Mouse (Mus musculus) MEL (cell line): ENCODE measurements around the gene Cuta. TPM values are rescaled to one million over a fixed set of nuclear protein-coding genes. Genes with fewer than 3 reads are reported as not detected.
A peak's percentile ranks its signal among the peaks of the same experiment; 100 is the strongest.

Source experiments
- DNase-seq: peaks from one replicate; pipeline ENCODE4 v3.0.0; 2011; ENCODE audit warnings: low read depth, low spot score
- H3K27ac ChIP-seq: 2 replicates; pipeline ENCODE4 v1.5.1; 2012; ENCODE audit warnings: low read depth, mild to moderate bottlenecking, control low read depth, low read length, moderate library complexity; ENCODE audit not compliant: control insufficient read depth
- H3K27me3 ChIP-seq, 2 experiments: fragments of 150-350 bp in 1 of 2; sonication (generic) in 1 of 2; 2 replicates each; pipeline ENCODE4 v1.6.1; 2012; ENCODE audit warnings: low read length in 2 of 2, mild to moderate bottlenecking in 2 of 2, improper control_type of control experiment in 1 of 2, moderate library complexity in 1 of 2; ENCODE audit not compliant: insufficient read depth in 2 of 2, control insufficient read depth in 1 of 2
- H3K36me3 ChIP-seq, 2 experiments: 2 replicates each; pipeline ENCODE4 v1.6.1; 2012 to 2014; ENCODE audit warnings: low read length in 2 of 2, improper control_type of control experiment in 1 of 2, inconsistent platforms in 1 of 2, mild to moderate bottlenecking in 1 of 2; ENCODE audit not compliant: insufficient read depth in 2 of 2, control insufficient read depth in 1 of 2
- H3K4me1 ChIP-seq, 2 experiments: fragments of 150-350 bp in 1 of 2; sonication (generic) in 1 of 2; 2 replicates each; pipeline ENCODE4 v1.6.1; 2012; ENCODE audit warnings: low read length in 2 of 2, improper control_type of control experiment in 1 of 2, mild to moderate bottlenecking in 1 of 2; ENCODE audit not compliant: insufficient read depth in 2 of 2, control insufficient read depth in 1 of 2
- H3K4me3 ChIP-seq, 2 experiments: fragments of 150-350 bp in 1 of 2; sonication (generic) in 1 of 2; 2 replicates each; pipeline ENCODE4 v1.5.1; 2012; ENCODE audit warnings: low read depth in 2 of 2, low read length in 2 of 2, mild to moderate bottlenecking in 2 of 2, moderate library complexity in 2 of 2, control low read depth in 1 of 2, improper control_type of control experiment in 1 of 2; ENCODE audit not compliant: control insufficient read depth in 1 of 2, insufficient read depth in 1 of 2
- H3K79me2 ChIP-seq: 2 replicates; pipeline ENCODE4 v1.6.1; 2012; ENCODE audit warnings: mild to moderate bottlenecking, low read length, moderate library complexity; ENCODE audit not compliant: control insufficient read depth, poor library complexity, insufficient read depth
- H3K9ac ChIP-seq: 2 replicates; pipeline ENCODE4 v1.6.1; 2012; ENCODE audit warnings: low read depth, mild to moderate bottlenecking, control low read depth, low read length, moderate library complexity; ENCODE audit not compliant: control insufficient read depth, poor library complexity, severe bottlenecking
- H3K9me3 ChIP-seq: fragments of 150-350 bp; sonication (generic); replicated peaks from 2 replicates; pipeline ENCODE4 v1.6.1; 2012; ENCODE audit warnings: mild to moderate bottlenecking, low read length, improper control_type of control experiment, moderate library complexity; ENCODE audit not compliant: insufficient read depth
- BHLHE40 ChIP-seq: IDR thresholded peaks from 2 replicates; pipeline ENCODE4 v1.6.1; 2012; ENCODE audit warnings: low read depth, mild to moderate bottlenecking, inconsistent platforms, low read length, improper control_type of control experiment, borderline replicate concordance
- CHD1 ChIP-seq: IDR thresholded peaks from 2 replicates; pipeline ENCODE4 v1.6.1; 2012; ENCODE audit warnings: low read depth, mild to moderate bottlenecking, inconsistent platforms, low read length, improper control_type of control experiment
- CTCF ChIP-seq, 3 experiments: IDR thresholded peaks in 2 of 3; conservative IDR thresholded peaks in 1 of 3; 2 replicates each; pipeline ENCODE4 v1.5.1; 2011 to 2012; ENCODE audit warnings: low read length in 3 of 3, low read depth in 2 of 3, mild to moderate bottlenecking in 2 of 3, improper control_type of control experiment in 1 of 3, inconsistent platforms in 1 of 3, mixed read lengths in 1 of 3, moderate library complexity in 1 of 3; ENCODE audit not compliant: control insufficient read depth in 1 of 3, insufficient read depth in 1 of 3, poor library complexity in 1 of 3, severe bottlenecking in 1 of 3
- ELF1 ChIP-seq: IDR thresholded peaks from 2 replicates; pipeline ENCODE4 v1.6.1; 2014; ENCODE audit warnings: low read depth, mild to moderate bottlenecking, inconsistent platforms, low read length, improper control_type of control experiment, moderate library complexity
- EP300 ChIP-seq, 2 experiments: IDR thresholded peaks; 2 replicates each; pipeline ENCODE4 v1.6.1; 2011; ENCODE audit warnings: improper control_type of control experiment in 2 of 2, low read length in 2 of 2, low read depth in 1 of 2, mild to moderate bottlenecking in 1 of 2
- ETS1 ChIP-seq: IDR thresholded peaks from 2 replicates; pipeline ENCODE4 v1.6.1; 2012; ENCODE audit warnings: low read depth, mild to moderate bottlenecking, inconsistent platforms, low read length, improper control_type of control experiment, moderate library complexity
- GABPA ChIP-seq: IDR thresholded peaks from 2 replicates; pipeline ENCODE4 v1.6.1; 2012; ENCODE audit warnings: low read depth, mild to moderate bottlenecking, inconsistent platforms, low read length, improper control_type of control experiment, moderate library complexity
- JUND ChIP-seq: IDR thresholded peaks from 2 replicates; pipeline ENCODE4 v1.6.1; 2011; ENCODE audit warnings: low read depth, mild to moderate bottlenecking, improper control_type of control experiment, low read length
- KAT2A ChIP-seq: conservative IDR thresholded peaks from 2 replicates; pipeline ENCODE4 v1.6.1; 2012; ENCODE audit warnings: low read depth, low read length, improper control_type of control experiment, inconsistent platforms
- MAFK ChIP-seq: IDR thresholded peaks from 2 replicates; pipeline ENCODE4 v1.6.1; 2011; ENCODE audit warnings: low read depth, mild to moderate bottlenecking, low read length, improper control_type of control experiment, borderline replicate concordance
- MAZ ChIP-seq: IDR thresholded peaks from 2 replicates; pipeline ENCODE4 v1.6.1; 2012; ENCODE audit warnings: low read depth, mild to moderate bottlenecking, inconsistent platforms, low read length, improper control_type of control experiment
- MXI1 ChIP-seq: IDR thresholded peaks from 2 replicates; pipeline ENCODE4 v1.6.1; 2011; ENCODE audit warnings: mild to moderate bottlenecking, low read depth, low read length, improper control_type of control experiment
- NELFE ChIP-seq: IDR thresholded peaks from 2 replicates; pipeline ENCODE4 v1.6.1; 2011; ENCODE audit warnings: low read depth, low read length, improper control_type of control experiment
- RCOR1 ChIP-seq: IDR thresholded peaks from 2 replicates; pipeline ENCODE4 v1.6.1; 2012; ENCODE audit warnings: low read depth, mild to moderate bottlenecking, inconsistent platforms, low read length, improper control_type of control experiment
- TAL1 ChIP-seq: IDR thresholded peaks from 2 replicates; pipeline ENCODE4 v1.6.1; 2012; ENCODE audit warnings: mild to moderate bottlenecking, inconsistent platforms, low read length, moderate library complexity, mixed read lengths
- USF2 ChIP-seq, 2 experiments: IDR thresholded peaks; 2 replicates each; pipeline ENCODE4 v1.6.1; 2011 to 2012; ENCODE audit warnings: improper control_type of control experiment in 2 of 2, low read length in 2 of 2, borderline replicate concordance in 1 of 2, inconsistent platforms in 1 of 2, low read depth in 1 of 2, mild to moderate bottlenecking in 1 of 2; ENCODE audit not compliant: insufficient read depth in 1 of 2
- ZC3H11A ChIP-seq: IDR thresholded peaks from 2 replicates; pipeline ENCODE4 v1.6.1; 2012; ENCODE audit warnings: low read depth, mild to moderate bottlenecking, inconsistent platforms, low read length, improper control_type of control experiment
- ZKSCAN1 ChIP-seq: IDR thresholded peaks from 2 replicates; pipeline ENCODE4 v1.6.1; 2012; ENCODE audit warnings: low read depth, mild to moderate bottlenecking, inconsistent platforms, low read length, improper control_type of control experiment, moderate library complexity
- ZNF384 ChIP-seq: IDR thresholded peaks from 2 replicates; pipeline ENCODE4 v1.6.1; 2012; ENCODE audit warnings: low read depth, mild to moderate bottlenecking, inconsistent platforms, low read length, improper control_type of control experiment
- polyA plus RNA-seq, 2 experiments: library from polyadenylated mRNA; stranded (reverse) in 1 of 2; unstranded in 1 of 2; fragments of >175 nt in 1 of 2; fragments of >200 nt in 1 of 2; gene quantifications; 2 replicates each; pipeline versions ENCODE4 v1.2.1 to v1.2.4; 2012; ENCODE audit warnings: low replicate concordance in 2 of 2, low read depth in 1 of 2; ENCODE audit not compliant: insufficient read length in 2 of 2, insufficient read depth in 1 of 2, missing spikeins in 1 of 2
- total RNA-seq: library from RNA; depleted of rRNA; stranded (reverse); fragments of 300-350 nt; gene quantifications from 2 replicates; pipeline ENCODE4 v1.2.3, GENCODE M21; 2012

Cuta gene
- total and polyA plus RNA-seq, 3 experiments, result 66.8 to 220 TPM; not detected in 1

GRCm38 (mm10) chr17:26972703-26973574 is 33.6 kb upstream of the Cuta start, which contains the start of gene Zbtb9 (continued):
- TF ChIP-seq ELF1, result peak; percentile 88
- no peak; the same call in 1 of the 2 replicates for TF ChIP-seq MAZ
- no peak for TF ChIP-seq ETS1
- no peak for TF ChIP-seq EP300 (IDR thresholded peaks at IDR 0.05; ENCODE audit: low read depth in 1 of 2, low read length in 2 of 2)
- TF ChIP-seq CTCF (IDR thresholded peaks at IDR 0.05 in 2 of 3, conservative IDR thresholded peaks at IDR 0.05 in 1 of 3; ENCODE audit: control insufficient read depth in 1 of 3, insufficient read depth in 1 of 3, low read depth in 2 of 3, low read length in 3 of 3, poor library complexity in 1 of 3, severe bottlenecking in 1 of 3), result no peak
- no peak; the same call in 1 of the 2 replicates for TF ChIP-seq KAT2A
- TF ChIP-seq NELFE, result peak; percentile 98
- no peak for TF ChIP-seq MAFK
- TF ChIP-seq TAL1, result no peak
- TF ChIP-seq JUND, result no peak
- no peak for TF ChIP-seq USF2 (IDR thresholded peaks at IDR 0.05; ENCODE audit: borderline replicate concordance in 1 of 2, insufficient read depth in 1 of 2, low read depth in 1 of 2, low read length in 2 of 2)
- peak; percentile 44; the same call in 1 of the 2 replicates for TF ChIP-seq BHLHE40
- no peak for TF ChIP-seq RCOR1

- peak overlapping the region; percentile 73 to 87 for H3K4me3 ChIP-seq
- H3K4me1 ChIP-seq, result peaks cover 0 to 22% of the 10 kb centered on the region in 2 experiments; a peak in 3 of 4 replicates
Observed at GRCm38 (mm10) chr17:26972107-26972506, 32.7 kb upstream of the Cuta start.

More at GRCm38 (mm10) chr17:26972107-26972506, 32.7 kb upstream of the Cuta start:
- H3K79me2 ChIP-seq, result peaks cover 37% of the 10 kb centered on the region
- peak overlapping the region; percentile 86 for H3K9ac ChIP-seq
- peak overlapping the region; percentile 62 for H3K27ac ChIP-seq
- H3K27me3 ChIP-seq, result no peaks in the 10 kb centered on the region
- peaks cover 3 to 26% of the 10 kb centered on the region in 2 experiments; a peak in 3 of 4 replicates for H3K36me3 ChIP-seq
- no peaks in the 10 kb centered on the region for H3K9me3 ChIP-seq
- TF ChIP-seq ZNF384, result peak; percentile 89
- 0 out of 2 replicates have a peak, but pooled peaks have one; percentile 4 for TF ChIP-seq ZKSCAN1
- TF ChIP-seq GABPA, result no peak
- no peak for TF ChIP-seq ETS1
- no peak for TF ChIP-seq TAL1
- no peak for TF ChIP-seq MXI1
- no peak for TF ChIP-seq ZC3H11A
- TF ChIP-seq CHD1, result peak; percentile 71; the same call in 1 of the 2 replicates
- no peak for DNase-seq
